Mouse (Mus musculus): ENCODE results near the gene Mex3b.

DNA sequence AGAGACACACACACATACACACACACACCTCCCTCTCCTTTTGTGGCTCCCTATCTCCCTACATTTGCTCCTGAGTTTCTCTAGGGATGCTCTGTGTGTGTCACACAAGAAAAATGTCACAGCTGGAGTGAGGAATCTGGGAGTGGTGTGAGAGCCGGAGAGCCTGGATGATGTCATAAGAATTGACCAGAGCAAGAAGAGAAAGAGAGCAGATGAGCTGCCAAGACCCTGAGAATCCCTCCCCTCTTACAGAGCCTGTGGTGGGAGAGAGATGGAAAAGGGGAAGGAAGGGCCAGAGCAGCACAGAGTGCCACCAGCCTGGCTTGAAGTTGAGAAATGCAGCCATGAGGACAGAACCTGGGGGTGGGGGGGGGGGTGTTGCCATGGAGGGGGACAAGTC, 44.6 kb upstream of the Mex3b start:
- no peak for TF ChIP-seq CTCF (IDR thresholded peaks at IDR 0.05; ENCODE audit: low read depth, low read length)
- no peak for TF ChIP-seq GATA1 (IDR thresholded peaks at IDR 0.05; ENCODE audit: borderline replicate concordance, low read length)
- no peak for TF ChIP-seq POLR2AphosphoS5 (IDR thresholded peaks at IDR 0.05; ENCODE audit: insufficient replicate concordance, low read depth, low read length)
- TF ChIP-seq TAL1 (conservative IDR thresholded peaks at IDR 0.05; ENCODE audit: low read depth, low read length): no peak
- TF ChIP-seq GATA2 (IDR thresholded peaks at IDR 0.05; ENCODE audit: borderline replicate concordance, low read depth, low read length): no peak

Data from G1E (cell line).